14 mouse cellular contexts compared by ENCODE assay signal in genomic region chr11:57760509-57761058, GRCm38 (mm10). TPM values are rescaled to one million over a fixed set of nuclear protein-coding genes. Genes with fewer than 3 reads are reported as not detected.
DNase-seq lines count a peak whose midpoint lies in the region; ATAC-seq lines count a peak whose summit lies in the region.
"Had no signal": no experiment of that assay in that cellular context is flagged by ENCODE, and none has a peak within 500 bp of the region (broad histone marks: within the 10 kb centered on the region; RNA-seq: fewer than 3 reads in every experiment).

No protein-coding gene starts in this region.

- no peaks in the 10 kb centered on the region for H3K36me3 ChIP-seq in neural tube, embryonic 11.5 days (ENCODE audit: control insufficient read depth, insufficient read depth, low read length)
- no peaks in the 10 kb centered on the region for H3K36me3 ChIP-seq in forebrain, embryonic 16.5 days (ENCODE audit: control insufficient read depth, insufficient read depth)
- H3K36me3 ChIP-seq in midbrain, embryonic 12.5 days: peaks cover 7% of the 10 kb centered on the region; the same call in 1 of the 2 replicates

- H3K27ac ChIP-seq in neural tube, embryonic 11.5 days (ENCODE audit: low read depth, low read length): no peak overlapping the region
- H3K27ac ChIP-seq in forebrain, embryonic 16.5 days (ENCODE audit: low read length): no peak overlapping the region
- no peak overlapping the region for H3K27ac ChIP-seq in midbrain, embryonic 12.5 days (replicated peaks)
- H3K27ac ChIP-seq: liver, embryonic 15.5 days had no signal

- H3K4me2 ChIP-seq in neural tube, embryonic 11.5 days (ENCODE audit: low read depth): no peak overlapping the region
- H3K4me2 ChIP-seq in forebrain, embryonic 16.5 days (ENCODE audit: low read length): no peak overlapping the region
- H3K4me2 ChIP-seq in midbrain, embryonic 12.5 days (replicated peaks): peak overlapping the region; percentile 32
- H3K4me2 ChIP-seq: liver, embryonic 15.5 days had no signal

- no peak overlapping the region for H3K9ac ChIP-seq in neural tube, embryonic 11.5 days (ENCODE audit: low read length)
- H3K9ac ChIP-seq in forebrain, embryonic 16.5 days (replicated peaks; ENCODE audit: low read depth, low read length): no peak overlapping the region
- no peak overlapping the region for H3K9ac ChIP-seq in midbrain, embryonic 12.5 days (replicated peaks)
- H3K9ac ChIP-seq: liver, embryonic 15.5 days had no signal

- DNase-seq in neural tube, embryonic 11.5 days (ENCODE audit: low spot score): peak; percentile 53
- DNase-seq in neural tube, embryonic 10.5 days (ENCODE audit: extremely low spot score, low spot score): no peak
- DNase-seq in layer of hippocampus, adult 18-20 months (ENCODE audit: low spot score in 2 of 2): no peak
- no peak for DNase-seq in adrenal gland, postnatal 10 days
- DNase-seq: cerebellum, postnatal 14 days; heart, adult 11 months; kidney, postnatal 4 days; thymus, adult 18-20 months had no signal

- no peak for ATAC-seq in neural tube, embryonic 11.5 days (ENCODE audit: insufficient read depth, low FRiP score, low TSS enrichment)
- peak; percentile 31; the same call in 1 of the 2 replicates for ATAC-seq in forebrain, embryonic 16.5 days
- peak; percentile 27; the same call in 1 of the 2 replicates for ATAC-seq in midbrain, embryonic 12.5 days (ENCODE audit: low FRiP score, low read depth)
- ATAC-seq in monocyte, adult 5-6 weeks (replicated peaks; ENCODE audit: insufficient number of reproducible peaks, low FRiP score, low TSS enrichment, poor library complexity, severe bottlenecking): no peak
- ATAC-seq: CD4-positive, CD25-positive, alpha-beta regulatory T cell, adult 4 months; Patski had no signal

- H3K9me3 ChIP-seq in neural tube, embryonic 11.5 days (ENCODE audit: control insufficient read depth, low read length): no peaks in the 10 kb centered on the region
- no peaks in the 10 kb centered on the region for H3K9me3 ChIP-seq in forebrain, embryonic 16.5 days (ENCODE audit: control insufficient read depth, low read length)
- H3K9me3 ChIP-seq in midbrain, embryonic 12.5 days: no peaks in the 10 kb centered on the region

- WGBS in neural tube, embryonic 11.5 days: 13% methylated on average over 14 of the region's 14 CpGs
- 4% methylated on average over 14 of the region's 14 CpGs for WGBS in forebrain, embryonic 16.5 days
- WGBS in midbrain, embryonic 12.5 days: 19% methylated on average over 14 of the region's 14 CpGs

- H3K4me3 ChIP-seq in neural tube, embryonic 11.5 days (ENCODE audit: low read depth, low read length): no peak overlapping the region
- H3K4me3 ChIP-seq in forebrain, embryonic 16.5 days (replicated peaks; ENCODE audit: low read length): no peak overlapping the region
- H3K4me3 ChIP-seq in midbrain, embryonic 12.5 days: no peak overlapping the region
- H3K4me3 ChIP-seq: liver, embryonic 15.5 days had no signal

- peaks cover 6% of the 10 kb centered on the region; the same call in 1 of the 2 replicates for H3K4me1 ChIP-seq in neural tube, embryonic 11.5 days (ENCODE audit: control insufficient read depth, insufficient read depth, low read length)
- H3K4me1 ChIP-seq in forebrain, embryonic 16.5 days (replicated peaks; ENCODE audit: control insufficient read depth, insufficient read depth, low read length): 0 out of 2 replicates have a peak, but pooled peaks cover 4% of the 10 kb centered on the region
- peaks cover 22% of the 10 kb centered on the region for H3K4me1 ChIP-seq in midbrain, embryonic 12.5 days
- H3K4me1 ChIP-seq: liver, embryonic 15.5 days had no signal

- H3K27me3 ChIP-seq in neural tube, embryonic 11.5 days (ENCODE audit: control insufficient read depth, insufficient read depth, low read length): no peaks in the 10 kb centered on the region
- no peaks in the 10 kb centered on the region; the same call in 1 of the 2 replicates for H3K27me3 ChIP-seq in forebrain, embryonic 16.5 days (replicated peaks; ENCODE audit: control insufficient read depth, insufficient read depth, low read length)
- 0 out of 2 replicates have a peak, but pooled peaks cover 1% of the 10 kb centered on the region for H3K27me3 ChIP-seq in midbrain, embryonic 12.5 days
- H3K27me3 ChIP-seq: liver, embryonic 15.5 days; Patski had no signal

RNA-seq across cellular contexts. Expression of gene Sap30l, which starts 40.9 kb away (rescaled TPM):
- polyA plus RNA-seq in neural tube, embryonic 11.5 days (2014; fragmentation: Nextera tagmentation; extraction: Ambion mirVana): 14.2 and 15.0 TPM in 2 replicates
- polyA plus RNA-seq in forebrain, embryonic 16.5 days (2015; fragmentation: Nextera tagmentation; extraction: Ambion mirVana): 5.8 and 7.9 TPM in 2 replicates
- polyA plus RNA-seq in midbrain, embryonic 12.5 days (2016; fragmentation: Nextera tagmentation; extraction: Ambion mirVana): 16.7 and 20.2 TPM in 2 replicates
- 10 to 100 TPM; 58.2 to 59.0 TPM for total RNA-seq in layer of hippocampus, adult 18-20 months (2021)
- total RNA-seq in monocyte, adult 5-6 weeks (2017): 24.3 to 39.7 TPM (median 38.7 TPM) in 3 replicates
- total RNA-seq in adrenal gland, postnatal 10 days (2021): 10 to 100 TPM; 36.4 to 36.6 TPM

Comparison
In these comparisons a context has a peak if more than half of its experiments do, and no peak if none do; other contexts are left out.
1. ATAC-seq: peak in forebrain, embryonic 16.5 days (single experiment) and midbrain, embryonic 12.5 days (single experiment); none in neural tube, embryonic 11.5 days (single experiment) and monocyte, adult 5-6 weeks (single experiment).